Mouse (Mus musculus): Measurements from ENCODE around the gene Cdh12. TPM values are rescaled to one million over a fixed set of nuclear protein-coding genes. Genes with fewer than 3 reads are reported as not detected.

The Cdh12 gene
- polyA plus RNA-seq, 1 experiment = not detected

DNA sequence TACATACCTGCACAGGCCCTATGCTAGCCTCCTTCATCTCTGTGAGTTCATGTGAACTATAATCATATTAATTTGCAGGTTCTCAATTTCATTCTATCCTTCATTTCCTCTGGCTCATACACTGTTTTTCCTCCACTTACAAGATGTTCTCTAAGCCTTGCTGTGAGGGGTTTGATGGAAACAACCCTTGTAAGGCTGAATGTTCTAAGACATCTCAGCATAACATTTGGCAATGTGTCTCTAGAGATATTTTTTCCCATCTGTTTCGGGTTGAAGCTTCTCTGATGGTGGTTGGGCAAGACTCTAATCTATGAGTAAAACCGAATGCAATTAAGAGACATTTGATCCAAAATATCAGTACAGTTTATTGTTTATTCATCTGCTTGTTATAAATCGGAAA is 444.4 kb downstream of the Cdh12 start:
- TF ChIP-seq MYOG (IDR thresholded peaks at IDR 0.05; ENCODE audit: control insufficient read depth in 1 of 3, insufficient read depth in 1 of 3, insufficient read length in 2 of 3, low read depth in 2 of 3) = no peak
- no peak for TF ChIP-seq POLR2AphosphoS2 (IDR thresholded peaks at IDR 0.05; ENCODE audit: insufficient read length, low read depth)
- no peak for TF ChIP-seq TCF3 (IDR thresholded peaks at IDR 0.05; ENCODE audit: insufficient read length, low read depth)
- TF ChIP-seq MAX (IDR thresholded peaks at IDR 0.05; ENCODE audit: low read depth) = no peak
- no peak for TF ChIP-seq CEBPB (IDR thresholded peaks at IDR 0.05; ENCODE audit: insufficient read depth, poor library complexity, severe bottlenecking)
- no peak for TF ChIP-seq SRF (IDR thresholded peaks at IDR 0.05; ENCODE audit: control insufficient read depth, insufficient read length, low read depth)
- TF ChIP-seq REST (IDR thresholded peaks at IDR 0.05; ENCODE audit: insufficient read depth, insufficient read length) = no peak
- no peak for TF ChIP-seq TCF12 (IDR thresholded peaks at IDR 0.05; ENCODE audit: insufficient read depth, poor library complexity, severe bottlenecking)
- no peak for TF ChIP-seq USF1 (IDR thresholded peaks at IDR 0.05; ENCODE audit: low read depth)
- TF ChIP-seq POLR2A (IDR thresholded peaks at IDR 0.05; ENCODE audit: insufficient read length, low read depth) = no peak
- no peak for TF ChIP-seq E2F4 (IDR thresholded peaks at IDR 0.05; ENCODE audit: insufficient read depth)
- TF ChIP-seq MYOD1 (IDR thresholded peaks at IDR 0.05; ENCODE audit: control insufficient read depth in 1 of 3, insufficient read length in 2 of 3, low read depth in 2 of 3) = no peak
- no peaks in the 10 kb centered on the region for H3K36me3 ChIP-seq (ENCODE audit: control insufficient read depth, insufficient read depth)
- no peak overlapping the region for H3K4me2 ChIP-seq (ENCODE audit: low read depth)
- H3K4me3 ChIP-seq = no peak overlapping the region
- no peaks in the 10 kb centered on the region for H3K27me3 ChIP-seq (ENCODE audit: control insufficient read depth, insufficient read depth, insufficient read length)
- no peak overlapping the region for H3ac ChIP-seq (ENCODE audit: control insufficient read depth, insufficient read length)
- H3K79me2 ChIP-seq (ENCODE audit: control insufficient read depth, insufficient read depth) = no peaks in the 10 kb centered on the region

DNA sequence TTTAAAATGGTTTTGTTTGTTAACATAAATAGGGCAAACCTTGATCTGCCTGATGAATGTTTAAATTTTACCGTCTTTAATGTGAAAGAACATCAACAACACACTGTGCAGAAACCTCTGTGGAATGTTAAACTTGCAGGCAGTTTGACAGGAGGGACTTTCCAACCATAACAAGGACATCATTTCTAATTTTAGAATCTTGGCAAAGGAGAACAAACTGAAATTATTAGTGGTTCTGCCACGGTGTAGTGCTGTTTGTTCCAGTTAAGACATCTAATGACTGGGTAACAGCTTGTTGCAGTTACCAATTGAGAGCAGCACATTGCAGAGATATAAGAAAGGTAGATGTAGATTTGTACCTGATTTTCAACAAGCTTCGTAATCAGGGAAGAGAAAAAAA is 453.5 kb downstream of the Cdh12 start:
- Histone ChIP-seq H3ac (ENCODE audit: control insufficient read depth, insufficient read length) (no peak overlapping the region), H3K4me2 (ENCODE audit: low read depth) (peak overlapping the region; percentile 35), H3K27me3 (ENCODE audit: control insufficient read depth, insufficient read depth, insufficient read length) (no peaks in the 10 kb centered on the region), H3K4me3 (no peak overlapping the region), H3K79me2 (ENCODE audit: control insufficient read depth, insufficient read depth) (no peaks in the 10 kb centered on the region), H3K36me3 (ENCODE audit: control insufficient read depth, insufficient read depth) (no peaks in the 10 kb centered on the region)
- TF ChIP-seq CEBPB (IDR thresholded peaks at IDR 0.05; ENCODE audit: insufficient read depth, poor library complexity, severe bottlenecking) (no peak), MYOG (IDR thresholded peaks at IDR 0.05; ENCODE audit: control insufficient read depth in 1 of 3, insufficient read depth in 1 of 3, insufficient read length in 2 of 3, low read depth in 2 of 3) (no peak), REST (IDR thresholded peaks at IDR 0.05; ENCODE audit: insufficient read depth, insufficient read length) (no peak), POLR2AphosphoS2 (IDR thresholded peaks at IDR 0.05; ENCODE audit: insufficient read length, low read depth) (no peak), SRF (IDR thresholded peaks at IDR 0.05; ENCODE audit: control insufficient read depth, insufficient read length, low read depth) (no peak), E2F4 (IDR thresholded peaks at IDR 0.05; ENCODE audit: insufficient read depth) (no peak), TCF12 (IDR thresholded peaks at IDR 0.05; ENCODE audit: insufficient read depth, poor library complexity, severe bottlenecking) (no peak), USF1 (IDR thresholded peaks at IDR 0.05; ENCODE audit: low read depth) (no peak), TCF3 (IDR thresholded peaks at IDR 0.05; ENCODE audit: insufficient read length, low read depth) (no peak), MYOD1 (IDR thresholded peaks at IDR 0.05; ENCODE audit: control insufficient read depth in 1 of 3, insufficient read length in 2 of 3, low read depth in 2 of 3) (no peak), POLR2A (IDR thresholded peaks at IDR 0.05; ENCODE audit: insufficient read length, low read depth) (no peak), MAX (IDR thresholded peaks at IDR 0.05; ENCODE audit: low read depth) (no peak)

DNA sequence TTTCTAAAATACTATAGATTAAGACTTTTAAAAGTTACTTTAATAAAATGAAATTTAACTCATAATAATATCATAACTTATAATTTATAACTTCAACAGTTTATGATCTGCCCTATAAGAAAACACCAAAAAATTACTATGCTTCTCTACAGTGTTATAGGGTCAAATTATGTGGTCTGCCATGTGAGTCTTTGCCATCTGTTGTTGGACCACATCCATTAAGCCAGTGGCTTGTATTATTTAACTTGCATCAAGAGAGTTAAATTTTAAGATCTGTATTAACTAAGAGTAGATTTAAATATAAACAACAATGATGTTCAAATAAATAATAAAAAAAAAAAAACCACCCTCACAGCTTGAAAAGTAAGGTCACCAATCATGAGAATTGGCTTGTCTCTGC is 479.2 kb downstream of the Cdh12 start:
- Histone ChIP-seq H3K4me3 (no peak overlapping the region), H3K4me2 (ENCODE audit: low read depth) (no peak overlapping the region), H3ac (ENCODE audit: control insufficient read depth, insufficient read length) (no peak overlapping the region), H3K27me3 (ENCODE audit: control insufficient read depth, insufficient read depth, insufficient read length) (no peaks in the 10 kb centered on the region), H3K36me3 (ENCODE audit: control insufficient read depth, insufficient read depth) (no peaks in the 10 kb centered on the region), H3K79me2 (ENCODE audit: control insufficient read depth, insufficient read depth) (no peaks in the 10 kb centered on the region)
- TF ChIP-seq SRF (IDR thresholded peaks at IDR 0.05; ENCODE audit: control insufficient read depth, insufficient read length, low read depth) (no peak), MYOD1 (IDR thresholded peaks at IDR 0.05; ENCODE audit: control insufficient read depth in 1 of 3, insufficient read length in 2 of 3, low read depth in 2 of 3) (no peak), POLR2AphosphoS2 (IDR thresholded peaks at IDR 0.05; ENCODE audit: insufficient read length, low read depth) (no peak), E2F4 (IDR thresholded peaks at IDR 0.05; ENCODE audit: insufficient read depth) (no peak), CEBPB (IDR thresholded peaks at IDR 0.05; ENCODE audit: insufficient read depth, poor library complexity, severe bottlenecking) (no peak), TCF12 (IDR thresholded peaks at IDR 0.05; ENCODE audit: insufficient read depth, poor library complexity, severe bottlenecking) (no peak), USF1 (IDR thresholded peaks at IDR 0.05; ENCODE audit: low read depth) (no peak), TCF3 (IDR thresholded peaks at IDR 0.05; ENCODE audit: insufficient read length, low read depth) (no peak), MAX (IDR thresholded peaks at IDR 0.05; ENCODE audit: low read depth) (no peak)

DNA sequence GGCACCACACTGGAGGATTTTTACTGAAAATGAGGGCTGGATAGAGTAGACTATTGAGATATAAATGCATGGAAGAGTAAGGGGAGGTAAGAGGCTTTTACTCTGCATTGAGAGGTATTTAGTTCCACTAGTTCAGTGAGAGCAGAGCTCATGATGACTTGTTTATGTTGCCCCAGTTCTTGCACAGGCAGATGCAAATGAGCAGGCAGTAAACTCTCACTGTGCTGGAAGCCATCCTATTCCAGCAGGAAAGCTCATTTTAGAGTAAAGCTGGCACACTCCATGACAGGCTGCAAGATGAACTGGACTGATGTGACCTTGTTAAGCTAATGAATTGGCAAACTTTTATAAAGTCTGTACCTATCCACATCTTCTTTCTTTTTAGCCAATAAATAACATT is 494.9 kb downstream of the Cdh12 start:
- no peak overlapping the region for H3K4me2 ChIP-seq (ENCODE audit: low read depth)
- no peak overlapping the region for H3ac ChIP-seq (ENCODE audit: control insufficient read depth, insufficient read length)
- no peaks in the 10 kb centered on the region for H3K79me2 ChIP-seq (ENCODE audit: control insufficient read depth, insufficient read depth)
- H3K4me3 ChIP-seq = no peak overlapping the region
- TF ChIP-seq TCF3 (IDR thresholded peaks at IDR 0.05; ENCODE audit: insufficient read length, low read depth) (no peak), SRF (IDR thresholded peaks at IDR 0.05; ENCODE audit: control insufficient read depth, insufficient read length, low read depth) (no peak), POLR2AphosphoS2 (IDR thresholded peaks at IDR 0.05; ENCODE audit: insufficient read length, low read depth) (no peak)
- no peaks in the 10 kb centered on the region for H3K36me3 ChIP-seq (ENCODE audit: control insufficient read depth, insufficient read depth)
- H3K27me3 ChIP-seq (ENCODE audit: control insufficient read depth, insufficient read depth, insufficient read length) = no peaks in the 10 kb centered on the region

DNA sequence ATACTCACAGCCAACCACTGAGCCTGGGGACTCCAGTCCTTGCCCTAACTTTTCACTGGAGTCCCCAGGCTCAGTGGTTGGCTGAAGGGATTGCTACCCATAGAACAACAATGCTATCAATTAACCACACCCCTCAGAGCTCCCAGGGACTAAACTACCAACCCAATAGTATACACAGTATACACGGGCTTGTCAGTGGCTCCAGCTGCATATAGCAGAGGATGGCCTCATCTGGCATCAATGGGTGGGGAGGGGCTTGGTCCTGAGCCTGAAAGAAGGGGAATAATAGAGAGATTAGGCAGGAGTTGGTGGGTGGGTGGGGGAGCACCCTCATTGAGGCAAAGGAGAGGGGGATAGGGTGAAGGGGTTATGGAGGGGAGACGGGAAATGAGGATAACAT is 518.4 kb downstream of the Cdh12 start:
- Histone ChIP-seq H3ac (ENCODE audit: control insufficient read depth, insufficient read length) (no peak overlapping the region), H3K27me3 (ENCODE audit: control insufficient read depth, insufficient read depth, insufficient read length) (no peaks in the 10 kb centered on the region), H3K36me3 (ENCODE audit: control insufficient read depth, insufficient read depth) (no peaks in the 10 kb centered on the region), H3K4me2 (ENCODE audit: low read depth) (no peak overlapping the region), H3K4me3 (no peak overlapping the region), H3K79me2 (ENCODE audit: control insufficient read depth, insufficient read depth) (no peaks in the 10 kb centered on the region)
- no peak for TF ChIP-seq TCF3 (IDR thresholded peaks at IDR 0.05; ENCODE audit: insufficient read length, low read depth)
- no peak for TF ChIP-seq POLR2A (IDR thresholded peaks at IDR 0.05; ENCODE audit: insufficient read length, low read depth)
- TF ChIP-seq SRF (IDR thresholded peaks at IDR 0.05; ENCODE audit: control insufficient read depth, insufficient read length, low read depth) = no peak
- TF ChIP-seq REST (IDR thresholded peaks at IDR 0.05; ENCODE audit: insufficient read depth, insufficient read length) = no peak
- TF ChIP-seq TCF12 (IDR thresholded peaks at IDR 0.05; ENCODE audit: insufficient read depth, poor library complexity, severe bottlenecking) = no peak
- TF ChIP-seq E2F4 (IDR thresholded peaks at IDR 0.05; ENCODE audit: insufficient read depth) = no peak
- TF ChIP-seq MYOD1 (IDR thresholded peaks at IDR 0.05; ENCODE audit: control insufficient read depth in 1 of 3, insufficient read length in 2 of 3, low read depth in 2 of 3) = no peak
- TF ChIP-seq MAX (IDR thresholded peaks at IDR 0.05; ENCODE audit: low read depth) = no peak
- no peak for TF ChIP-seq MYOG (IDR thresholded peaks at IDR 0.05; ENCODE audit: control insufficient read depth in 1 of 3, insufficient read depth in 1 of 3, insufficient read length in 2 of 3, low read depth in 2 of 3)
- TF ChIP-seq POLR2AphosphoS2 (IDR thresholded peaks at IDR 0.05; ENCODE audit: insufficient read length, low read depth) = no peak
- no peak for TF ChIP-seq USF1 (IDR thresholded peaks at IDR 0.05; ENCODE audit: low read depth)
- no peak for TF ChIP-seq CEBPB (IDR thresholded peaks at IDR 0.05; ENCODE audit: insufficient read depth, poor library complexity, severe bottlenecking)
